Mouse (Mus musculus) CH12.LX (cell line): ENCODE data around the gene Svep1. TPM values are rescaled to one million over a fixed set of nuclear protein-coding genes. Genes with fewer than 3 reads are reported as not detected.

ENCODE experiments used
- DNase-seq: peaks from one replicate; pipeline ENCODE4 v3.0.0-alpha.2; 2013; ENCODE audit errors: extremely low read depth
- H3K27ac ChIP-seq: 2 replicates; pipeline ENCODE4 v1.5.1; 2012; ENCODE audit warnings: low read depth, mild to moderate bottlenecking, control low read depth, moderate library complexity; ENCODE audit not compliant: insufficient read depth
- H3K27me3 ChIP-seq: replicated peaks from 2 replicates; pipeline ENCODE3; 2012; ENCODE audit warnings: inconsistent platforms
- H3K36me3 ChIP-seq, 2 experiments: replicated peaks in 1 of 2; 2 replicates each; pipeline versions ENCODE3 to v1.6.1; 2012; ENCODE audit warnings: inconsistent platforms in 1 of 2, low read length in 1 of 2, mild to moderate bottlenecking in 1 of 2, mixed read lengths in 1 of 2, moderate library complexity in 1 of 2; ENCODE audit not compliant: control insufficient read depth in 1 of 2, insufficient read depth in 1 of 2
- H3K4me1 ChIP-seq, 2 experiments: 2 replicates each; pipeline ENCODE4 v1.6.1; 2012; ENCODE audit warnings: inconsistent platforms in 1 of 2, moderate library complexity in 1 of 2; ENCODE audit not compliant: insufficient read depth in 2 of 2, control insufficient read depth in 1 of 2
- H3K4me2 ChIP-seq: 2 replicates; pipeline ENCODE4 v1.6.1; 2012; ENCODE audit warnings: low read depth, mild to moderate bottlenecking, control low read depth; ENCODE audit not compliant: poor library complexity, insufficient read depth, severe bottlenecking
- H3K4me3 ChIP-seq, 3 experiments: fragments of 150-350 bp in 1 of 3; sonication (generic) in 1 of 3; replicated peaks in 1 of 3; 2 replicates each; pipeline versions ENCODE3 to v1.5.1; 2011 to 2012; ENCODE audit warnings: low read depth in 2 of 3, low read length in 2 of 3, mild to moderate bottlenecking in 2 of 3, moderate library complexity in 2 of 3, control low read depth in 1 of 3, improper control_type of control experiment in 1 of 3, inconsistent platforms in 1 of 3, mixed read lengths in 1 of 3; ENCODE audit not compliant: poor library complexity in 1 of 3
- H3K79me2 ChIP-seq: replicated peaks from 2 replicates; pipeline ENCODE4 v1.6.1; 2012; ENCODE audit warnings: mild to moderate bottlenecking, moderate library complexity; ENCODE audit not compliant: control insufficient read depth, poor library complexity, insufficient read depth, severe bottlenecking; ENCODE audit errors: extremely low read depth
- H3K9ac ChIP-seq: 2 replicates; pipeline ENCODE4 v1.6.1; 2012; ENCODE audit warnings: low read depth, mild to moderate bottlenecking, control low read depth, moderate library complexity; ENCODE audit not compliant: insufficient read depth
- H3K9me3 ChIP-seq: replicated peaks from 2 replicates; pipeline ENCODE3; 2012; ENCODE audit warnings: low read length, inconsistent platforms, mixed read lengths
- BHLHE40 ChIP-seq: IDR thresholded peaks from 2 replicates; pipeline ENCODE4 v1.6.1; 2011; ENCODE audit warnings: mild to moderate bottlenecking, low read depth, low read length, improper control_type of control experiment
- CHD1 ChIP-seq: IDR thresholded peaks from 2 replicates; pipeline ENCODE4 v1.6.1; 2012; ENCODE audit warnings: low read depth, low read length, improper control_type of control experiment, inconsistent platforms
- CHD2 ChIP-seq: IDR thresholded peaks from 2 replicates; pipeline ENCODE4 v1.6.1; 2011; ENCODE audit warnings: low read length, improper control_type of control experiment
- CTCF ChIP-seq, 2 experiments: IDR thresholded peaks in 1 of 2; conservative IDR thresholded peaks in 1 of 2; 2 replicates each; pipeline ENCODE4 v1.5.1; 2011 to 2012; ENCODE audit warnings: low read depth in 2 of 2, low read length in 2 of 2, improper control_type of control experiment in 1 of 2, inconsistent platforms in 1 of 2, mild to moderate bottlenecking in 1 of 2, moderate library complexity in 1 of 2
- E2F4 ChIP-seq: IDR thresholded peaks from 2 replicates; pipeline ENCODE4 v1.6.1; 2011; ENCODE audit warnings: low read depth, low read length, improper control_type of control experiment; ENCODE audit not compliant: insufficient replicate concordance
- EP300 ChIP-seq: IDR thresholded peaks from 2 replicates; pipeline ENCODE4 v1.6.1; 2011; ENCODE audit warnings: low read length, improper control_type of control experiment
- ETS1 ChIP-seq: conservative IDR thresholded peaks from 2 replicates; pipeline ENCODE4 v1.6.1; 2012; ENCODE audit warnings: low read depth, mild to moderate bottlenecking, inconsistent platforms, low read length, improper control_type of control experiment, moderate library complexity
- GABPA ChIP-seq: IDR thresholded peaks from 2 replicates; pipeline ENCODE4 v1.6.1; 2012; ENCODE audit warnings: low read depth, low read length, improper control_type of control experiment, inconsistent platforms; ENCODE audit not compliant: insufficient replicate concordance
- HCFC1 ChIP-seq: IDR thresholded peaks from 2 replicates; pipeline ENCODE4 v1.6.1; 2012; ENCODE audit warnings: low read depth, mild to moderate bottlenecking, inconsistent platforms, low read length, improper control_type of control experiment
- IRF4 ChIP-seq: IDR thresholded peaks from 2 replicates; pipeline ENCODE4 v1.6.1; 2014; ENCODE audit warnings: low read depth, mild to moderate bottlenecking, inconsistent platforms, low read length, improper control_type of control experiment
- JUN ChIP-seq: IDR thresholded peaks from 2 replicates; pipeline ENCODE4 v1.6.1; 2011; ENCODE audit warnings: low read depth, mild to moderate bottlenecking, low read length, improper control_type of control experiment, moderate library complexity; ENCODE audit not compliant: insufficient read depth
- JUND ChIP-seq: conservative IDR thresholded peaks from 2 replicates; pipeline ENCODE4 v1.6.1; 2011; ENCODE audit warnings: low read depth, low read length, improper control_type of control experiment
- MAX ChIP-seq: IDR thresholded peaks from 2 replicates; pipeline ENCODE4 v1.6.1; 2011; ENCODE audit warnings: low read length, improper control_type of control experiment
- MAZ ChIP-seq: IDR thresholded peaks from 2 replicates; pipeline ENCODE4 v1.6.1; 2012; ENCODE audit warnings: low read depth, mild to moderate bottlenecking, inconsistent platforms, low read length, improper control_type of control experiment, moderate library complexity
- MEF2A ChIP-seq: IDR thresholded peaks from 2 replicates; pipeline ENCODE4 v1.6.1; 2014; ENCODE audit warnings: low read depth, mild to moderate bottlenecking, inconsistent platforms, low read length, improper control_type of control experiment, borderline replicate concordance
- MXI1 ChIP-seq: IDR thresholded peaks from 2 replicates; pipeline ENCODE4 v1.6.1; 2011; ENCODE audit warnings: mild to moderate bottlenecking, low read depth, low read length, improper control_type of control experiment
- MYC ChIP-seq: IDR thresholded peaks from 2 replicates; pipeline ENCODE4 v1.6.1; 2011; ENCODE audit warnings: low read depth, mild to moderate bottlenecking, improper control_type of control experiment, low read length
- NRF1 ChIP-seq: IDR thresholded peaks from 2 replicates; pipeline ENCODE4 v1.6.1; 2014; ENCODE audit warnings: low read depth, mild to moderate bottlenecking, inconsistent platforms, low read length, improper control_type of control experiment, moderate library complexity
- PAX5 ChIP-seq: IDR thresholded peaks from 2 replicates; pipeline ENCODE4 v1.6.1; 2012; ENCODE audit warnings: low read length, inconsistent platforms, mixed read lengths
- POLR2AphosphoS2 ChIP-seq: IDR thresholded peaks from 2 replicates; pipeline ENCODE4 v1.6.1; 2011; ENCODE audit warnings: low read depth, low read length, improper control_type of control experiment
- RAD21 ChIP-seq: IDR thresholded peaks from 2 replicates; pipeline ENCODE4 v1.6.1; 2011; ENCODE audit warnings: low read depth, mild to moderate bottlenecking, low read length, improper control_type of control experiment, moderate library complexity
- SIN3A ChIP-seq: IDR thresholded peaks from 2 replicates; pipeline ENCODE4 v1.6.1; 2012; ENCODE audit warnings: low read length, improper control_type of control experiment, inconsistent platforms
- SMC3 ChIP-seq: IDR thresholded peaks from 2 replicates; pipeline ENCODE4 v1.6.1; 2011; ENCODE audit warnings: low read depth, low read length, improper control_type of control experiment
- TCF12 ChIP-seq: IDR thresholded peaks from 2 replicates; pipeline ENCODE4 v1.6.1; 2014; ENCODE audit warnings: low read depth, mild to moderate bottlenecking, inconsistent platforms, low read length, improper control_type of control experiment
- UBTF ChIP-seq: IDR thresholded peaks from 2 replicates; pipeline ENCODE4 v1.6.1; 2012; ENCODE audit warnings: low read depth, mild to moderate bottlenecking, inconsistent platforms, low read length, improper control_type of control experiment, moderate library complexity
- ZC3H11A ChIP-seq: IDR thresholded peaks from 2 replicates; pipeline ENCODE4 v1.6.1; 2012; ENCODE audit warnings: low read depth, mild to moderate bottlenecking, inconsistent platforms, low read length, improper control_type of control experiment
- ZNF384 ChIP-seq: IDR thresholded peaks from 2 replicates; pipeline ENCODE4 v1.6.1; 2012; ENCODE audit warnings: low read depth, low read length, improper control_type of control experiment, inconsistent platforms
- dilution Hi-C: fragments of 300-500 bp; cut with MboI; formaldehyde crosslinking; loops from 2 replicates; pipeline ENCODE4 v1.14.3; 2020; ENCODE audit warnings: low sequenced_read_pairs; ENCODE audit not compliant: extremely low pct_unique_long_range_greater_than_20kb, extremely low pct_ligation_motif_present
- in situ Hi-C: fragments of 300-500 bp; cut with MboI; formaldehyde crosslinking; loops from 3 replicates; pipeline ENCODE4 v1.14.3; 2019; ENCODE audit warnings: low sequenced_read_pairs, low pct_ligation_motif_present, low pct_unique_long_range_greater_than_20kb, mixed read lengths
- polyA plus RNA-seq: library from polyadenylated mRNA; unstranded; fragments of >175 nt; gene quantifications from 2 replicates; pipeline ENCODE4 v1.2.1, GENCODE M21; 2012; ENCODE audit warnings: low read depth; ENCODE audit not compliant: insufficient read length
- total RNA-seq, 2 experiments: library from RNA; depleted of rRNA; stranded (reverse); fragments of 300-350 nt in 1 of 2; fragments of >200 nt in 1 of 2; gene quantifications; 2 replicates each; pipeline ENCODE4 v1.2.3; 2012 to 2014

The Svep1 gene
- total and polyA plus RNA-seq, 3 experiments: not detected

DNA sequence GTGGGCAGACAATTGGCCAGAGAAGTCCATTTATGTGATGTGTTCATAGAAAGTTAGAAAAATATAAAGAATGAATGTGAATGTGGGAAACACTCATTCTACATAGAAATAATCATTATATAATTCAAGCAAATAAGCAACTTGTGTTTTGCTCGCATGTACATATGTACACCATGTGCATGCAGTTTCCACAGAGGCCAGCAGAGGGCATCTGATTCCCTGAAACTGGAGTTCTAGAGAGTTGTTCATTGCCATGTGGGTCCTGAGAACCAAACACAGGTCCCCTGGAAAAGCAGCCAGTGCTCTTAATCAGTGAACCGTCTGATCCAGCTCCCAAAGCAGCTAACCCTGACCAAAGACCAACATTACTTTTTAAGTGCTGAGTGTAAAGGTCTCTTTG lies 60.0 kb downstream of the Svep1 start:
- dilution Hi-C loops: no loop called here
- no peak for TF ChIP-seq CHD1
- TF ChIP-seq E2F4: no peak
- TF ChIP-seq CTCF (conservative IDR thresholded peaks at IDR 0.05 in 1 of 2, IDR thresholded peaks at IDR 0.05 in 1 of 2; ENCODE audit: low read depth in 2 of 2, low read length in 2 of 2): peak in 1 of 2 experiments; percentile 32; a peak in 3 of 4 replicates
- TF ChIP-seq BHLHE40: no peak
- no peaks in the 10 kb centered on the region for H3K27me3 ChIP-seq
- H3K9me3 ChIP-seq: peaks cover 3% of the 10 kb centered on the region
- no peaks in the 10 kb centered on the region for H3K36me3 ChIP-seq
- no peak overlapping the region for H3K4me3 ChIP-seq
- no peak overlapping the region for H3K9ac ChIP-seq
- H3K27ac ChIP-seq: no peak overlapping the region
- in situ Hi-C loops: no loop called here
- no peak for DNase-seq
- no peaks in the 10 kb centered on the region for H3K79me2 ChIP-seq
- no peaks in the 10 kb centered on the region for H3K4me1 ChIP-seq
- no peak overlapping the region for H3K4me2 ChIP-seq

DNA sequence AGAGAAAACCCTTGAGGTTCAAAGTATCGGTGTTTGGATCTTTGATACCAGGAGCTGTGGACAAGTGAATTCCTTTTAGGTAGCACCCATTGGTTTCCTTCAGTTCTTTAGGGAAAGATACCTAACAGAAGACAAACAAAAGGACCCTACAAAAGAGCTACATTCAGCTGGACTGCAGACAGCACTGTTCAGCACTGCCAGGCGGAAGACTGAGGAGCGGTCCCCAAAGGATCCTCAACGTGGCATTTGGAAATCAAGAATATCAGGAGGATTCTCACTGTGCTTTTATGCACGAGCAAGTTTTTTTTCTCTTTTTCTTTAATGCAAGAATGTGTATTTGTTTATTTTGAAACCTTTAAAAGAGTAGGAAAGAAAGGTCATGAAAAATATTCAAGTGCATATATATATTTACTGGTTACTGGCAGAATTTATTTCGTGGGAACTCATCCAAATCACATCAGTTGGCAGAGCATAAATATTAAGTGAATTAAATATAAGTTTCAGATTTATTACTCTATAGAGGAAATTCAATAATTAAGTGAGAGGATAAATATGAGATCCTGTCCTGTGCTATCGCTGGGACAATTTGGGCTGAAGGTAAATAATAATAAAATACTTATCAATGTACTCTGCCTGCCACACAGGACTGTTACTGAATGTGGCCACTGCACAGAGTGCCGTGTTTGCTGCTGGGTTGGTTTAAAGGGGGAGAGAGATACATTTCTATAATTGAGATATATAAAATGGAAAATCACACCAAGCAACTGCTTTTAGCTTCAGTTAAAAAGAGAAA lies 66.7 kb downstream of the Svep1 start:
- no peak overlapping the region for H3K4me2 ChIP-seq
- dilution Hi-C loops: no loop called here

GRCm38 (mm10) chr4:58139241-58139640 lies 67.4 kb downstream of the Svep1 start:
- H3K79me2 ChIP-seq: no peaks in the 10 kb centered on the region
- no peak for DNase-seq
- H3K36me3 ChIP-seq: no peaks in the 10 kb centered on the region
- H3K4me2 ChIP-seq: no peak overlapping the region
- H3K9me3 ChIP-seq: no peaks in the 10 kb centered on the region
- dilution Hi-C loops: no loop called here
- no peak overlapping the region for H3K4me3 ChIP-seq
- no peak overlapping the region for H3K9ac ChIP-seq
- no peaks in the 10 kb centered on the region for H3K4me1 ChIP-seq
- H3K27ac ChIP-seq: no peak overlapping the region
- in situ Hi-C loops: no loop called here
- H3K27me3 ChIP-seq: no peaks in the 10 kb centered on the region
- no peak for TF ChIP-seq NRF1
- no peak for TF ChIP-seq HCFC1
- no peak for TF ChIP-seq RAD21
- no peak for TF ChIP-seq MEF2A
- TF ChIP-seq PAX5: no peak
- TF ChIP-seq CTCF (conservative IDR thresholded peaks at IDR 0.05 in 1 of 2, IDR thresholded peaks at IDR 0.05 in 1 of 2; ENCODE audit: low read depth in 2 of 2, low read length in 2 of 2): no peak
- no peak for TF ChIP-seq SMC3
- no peak for TF ChIP-seq SIN3A
- TF ChIP-seq ETS1: no peak
- no peak for TF ChIP-seq GABPA
- no peak for TF ChIP-seq POLR2AphosphoS2
- no peak for TF ChIP-seq ZNF384
- TF ChIP-seq JUND: no peak
- TF ChIP-seq JUN: no peak
- TF ChIP-seq CHD1: no peak
- no peak for TF ChIP-seq TCF12
- no peak for TF ChIP-seq MYC

More for the DNA sequence above, 66.7 kb downstream of the Svep1 start:
- no peak for DNase-seq
- H3K79me2 ChIP-seq: no peaks in the 10 kb centered on the region
- H3K9me3 ChIP-seq: no peaks in the 10 kb centered on the region
- no peak overlapping the region for H3K9ac ChIP-seq
- H3K4me3 ChIP-seq: no peak overlapping the region
- no peaks in the 10 kb centered on the region for H3K27me3 ChIP-seq
- no peaks in the 10 kb centered on the region for H3K36me3 ChIP-seq
- H3K27ac ChIP-seq: no peak overlapping the region
- in situ Hi-C loops: no loop called here
- TF ChIP-seq RAD21 (no peak), PAX5 (no peak), UBTF (no peak), BHLHE40 (no peak), EP300 (no peak), CTCF (conservative IDR thresholded peaks at IDR 0.05 in 1 of 2, IDR thresholded peaks at IDR 0.05 in 1 of 2; ENCODE audit: low read depth in 2 of 2, low read length in 2 of 2) (no peak), HCFC1 (no peak), MAX (no peak), TCF12 (no peak), ZC3H11A (no peak), MYC (no peak), MXI1 (no peak), CHD2 (no peak), IRF4 (no peak), MAZ (no peak), JUN (no peak), SMC3 (no peak)
- H3K4me1 ChIP-seq: no peaks in the 10 kb centered on the region
